Mouse (Mus musculus): Measurements from ENCODE around the gene Tnip1. TPM values are rescaled to one million over a fixed set of nuclear protein-coding genes. Genes with fewer than 3 reads are reported as not detected.

Tnip1 gene
- 100 to 1,000 TPM in 1 of 2 experiments, 10 to 100 TPM in 1; 97.4 to 167 TPM for polyA plus RNA-seq (2017; shearing (Covaris generic))

DNA sequence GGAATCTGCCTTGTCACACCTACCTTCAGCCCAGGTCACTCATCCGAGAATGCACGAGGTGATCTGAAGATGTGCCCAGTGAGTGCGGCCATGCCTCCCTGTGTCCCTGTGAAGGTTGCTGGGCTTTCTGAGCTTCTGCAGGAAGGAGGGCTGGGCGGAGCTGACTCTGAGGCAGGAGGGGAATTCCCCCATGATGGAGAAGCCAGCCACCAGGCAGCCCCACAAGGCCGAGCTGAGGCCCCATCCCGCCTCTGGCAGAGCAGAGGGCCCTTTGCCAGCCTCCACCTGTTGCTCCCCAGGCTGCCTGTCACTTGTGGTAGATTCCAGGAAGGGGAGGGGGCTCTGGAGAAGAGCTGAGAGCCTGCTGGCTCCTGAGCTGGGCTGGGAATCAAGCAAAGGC, at the start of gene Tnip1:
Gene Tnip1, minus strand, starts transcription at position 108 of the 400 bp plus-strand sequence.
- ATAC-seq, result peak; percentile 68

GRCm38 (mm10) chr11:55011440-55011839, 48.7 kb upstream of the Tnip1 start:
- ATAC-seq, result peak; percentile 69

GRCm38 (mm10) chr11:55008230-55008629, 45.5 kb upstream of the Tnip1 start:
- no peak for ATAC-seq

DNA sequence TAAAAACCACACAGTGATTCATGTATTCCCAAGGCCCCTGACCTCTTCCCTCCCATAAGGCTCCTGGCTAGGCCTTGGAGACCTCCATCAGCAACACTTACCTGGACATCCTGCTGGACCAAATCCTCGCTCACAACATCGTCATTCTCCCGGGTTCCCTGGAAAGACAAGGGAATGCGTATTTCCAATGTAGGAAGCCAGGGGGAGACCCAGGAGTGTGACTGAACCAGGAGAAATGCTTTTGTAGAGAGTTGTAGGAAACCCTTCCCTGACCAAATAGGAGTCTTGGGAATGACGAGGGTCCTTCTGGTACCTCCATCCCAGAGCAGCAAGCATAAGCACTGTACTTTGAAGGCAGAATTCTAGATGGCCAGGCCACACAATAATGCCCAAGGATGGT, 43.0 kb upstream of the Tnip1 start:
- no peak for ATAC-seq

GRCm38 (mm10) chr11:55004970-55005502, 42.3 kb upstream of the Tnip1 start:
- ATAC-seq, result no peak

GRCm38 (mm10) chr11:54998708-54999107, 36.0 kb upstream of the Tnip1 start:
- ATAC-seq, result peak; percentile 68

DNA sequence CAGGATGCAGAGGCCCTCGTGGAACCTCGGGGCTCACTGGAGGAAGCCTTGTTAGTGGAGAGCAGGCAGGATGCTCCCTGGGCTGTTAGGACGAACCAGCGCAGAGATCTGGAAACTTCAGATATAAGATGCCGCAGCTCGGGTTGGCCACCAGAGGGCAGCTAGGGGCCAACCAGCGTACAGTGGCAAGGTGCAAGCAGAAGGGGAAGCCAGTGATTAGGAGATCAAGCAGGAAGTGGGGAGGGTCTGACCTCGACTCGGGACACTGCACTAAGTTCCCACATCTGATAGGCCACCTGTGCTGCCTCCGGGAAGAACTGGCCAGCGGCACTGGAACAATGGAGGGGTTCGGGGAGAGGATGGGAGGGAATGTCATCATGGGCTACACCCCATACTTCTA, 35.6 kb upstream of the Tnip1 start:
- peak; percentile 91 for ATAC-seq

DNA sequence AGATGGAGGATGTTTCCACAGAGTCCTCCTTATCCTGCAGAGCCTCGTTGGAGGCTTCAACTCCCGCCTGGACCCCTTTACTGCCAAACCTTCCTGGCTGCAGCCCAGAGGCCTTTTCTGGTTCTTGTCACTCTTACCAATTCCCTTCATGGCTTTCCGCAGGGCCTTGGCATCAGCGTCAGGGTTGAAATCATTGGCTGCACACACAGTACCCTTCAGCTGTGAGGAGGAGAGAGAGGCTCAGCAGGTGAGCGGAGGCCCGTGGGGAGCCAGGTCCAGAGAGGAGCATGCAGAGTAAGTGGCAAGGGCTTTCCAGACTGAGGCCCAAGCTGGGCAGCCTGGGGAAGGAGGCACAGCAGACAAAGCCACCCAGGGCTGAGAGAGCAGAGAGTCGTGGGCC, 33.5 kb upstream of the Tnip1 start:
- ATAC-seq, result no peak

DNA sequence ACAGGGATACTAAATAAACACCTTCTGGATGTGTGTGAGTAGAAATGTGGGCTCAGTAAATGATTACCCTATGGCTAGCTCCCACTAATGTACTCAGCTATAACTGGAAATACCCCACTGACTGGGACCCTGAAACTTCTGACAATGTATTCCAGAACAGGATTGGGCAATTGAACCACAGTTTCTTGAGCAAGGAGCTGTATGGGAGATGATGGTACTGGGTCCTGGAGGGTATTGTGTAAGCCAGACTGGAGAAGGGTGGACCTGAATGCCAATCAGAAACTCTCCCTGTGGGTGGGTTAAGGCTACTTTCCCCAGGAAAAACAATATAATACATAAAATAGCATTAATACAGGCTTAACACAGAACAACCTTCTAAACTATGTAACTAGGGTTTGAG, 27.2 kb upstream of the Tnip1 start:
- ATAC-seq, result no peak

DNA sequence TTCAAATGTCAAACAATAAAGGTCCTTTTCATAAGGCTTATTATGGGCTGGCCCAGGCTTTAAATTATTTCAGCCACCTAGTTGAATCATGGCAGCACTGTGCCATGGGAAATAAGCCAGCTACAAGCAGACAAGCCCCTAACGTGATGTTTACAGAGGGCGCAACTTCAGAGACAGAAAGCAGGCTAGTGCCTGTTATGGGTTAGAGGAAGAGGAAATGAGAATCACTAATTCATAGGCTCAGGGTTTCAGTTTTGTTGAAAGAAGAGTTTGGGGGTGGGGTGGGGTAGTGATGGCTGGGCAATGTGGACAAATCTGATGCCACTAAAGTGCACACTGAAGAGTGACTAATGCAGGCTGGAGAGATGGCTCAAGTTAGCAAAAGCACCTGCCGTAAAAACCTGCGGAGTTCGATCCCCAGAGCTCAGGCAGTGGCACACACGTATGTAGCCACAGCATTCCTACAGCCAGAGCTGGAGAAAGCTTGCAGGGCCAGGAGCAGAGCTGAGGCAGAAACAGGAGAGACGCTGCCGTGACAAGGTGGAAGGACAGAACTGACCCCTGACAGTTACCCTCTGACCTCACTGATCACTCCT, 26.1 kb upstream of the Tnip1 start:
- ATAC-seq, result no peak

GRCm38 (mm10) chr11:54987974-54988373, 25.3 kb upstream of the Tnip1 start:
- no peak for ATAC-seq

GRCm38 (mm10) chr11:54985086-54985485, 22.4 kb upstream of the Tnip1 start:
- no peak for ATAC-seq

DNA sequence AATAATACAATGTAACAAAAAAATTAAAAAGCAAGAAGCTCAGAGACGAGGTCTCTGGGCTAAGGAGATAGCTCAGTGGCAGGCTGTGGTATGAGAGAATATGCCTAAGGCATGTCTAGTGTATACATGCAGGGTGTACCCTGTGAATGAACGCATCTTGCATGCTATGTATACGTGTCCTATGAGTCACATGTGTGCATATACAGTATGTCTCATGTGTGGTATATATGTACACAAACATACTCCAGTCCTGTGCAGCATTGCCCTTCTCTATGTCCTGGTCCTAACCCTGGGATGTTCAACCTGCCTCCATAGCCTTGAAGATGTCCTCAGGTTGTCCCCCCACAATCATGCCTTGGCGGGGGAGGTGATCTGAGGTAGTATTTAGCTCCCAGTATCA, 21.9 kb upstream of the Tnip1 start:
- ATAC-seq, result no peak

GRCm38 (mm10) chr11:54984085-54984484, 21.4 kb upstream of the Tnip1 start:
- ATAC-seq, result peak; percentile 55

DNA sequence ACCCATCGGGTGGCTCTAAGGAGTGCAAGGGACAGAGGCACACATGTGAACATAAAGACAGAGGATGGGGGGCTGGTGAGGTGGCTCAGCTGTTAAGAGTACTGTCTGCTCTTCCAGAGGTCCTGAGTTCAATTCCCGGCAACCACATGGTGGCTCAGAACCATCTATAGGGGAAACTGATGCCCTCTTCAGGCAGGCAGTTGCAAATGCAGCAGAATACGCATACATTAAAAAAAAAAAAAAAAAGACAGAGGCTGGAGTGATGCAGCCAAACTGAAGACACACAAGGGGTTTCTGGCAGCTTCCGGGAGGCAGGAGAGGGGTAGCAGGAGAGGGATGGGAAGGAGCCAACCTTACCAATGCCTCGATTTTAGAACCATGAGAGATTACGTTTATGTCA, 19.8 kb upstream of the Tnip1 start:
- ATAC-seq, result no peak

- ATAC-seq, result no peak
Measured at GRCm38 (mm10) chr11:54981630-54982029, 18.9 kb upstream of the Tnip1 start.

- ATAC-seq, result no peak
Measured at GRCm38 (mm10) chr11:54977385-54977937, 14.7 kb upstream of the Tnip1 start.

DNA sequence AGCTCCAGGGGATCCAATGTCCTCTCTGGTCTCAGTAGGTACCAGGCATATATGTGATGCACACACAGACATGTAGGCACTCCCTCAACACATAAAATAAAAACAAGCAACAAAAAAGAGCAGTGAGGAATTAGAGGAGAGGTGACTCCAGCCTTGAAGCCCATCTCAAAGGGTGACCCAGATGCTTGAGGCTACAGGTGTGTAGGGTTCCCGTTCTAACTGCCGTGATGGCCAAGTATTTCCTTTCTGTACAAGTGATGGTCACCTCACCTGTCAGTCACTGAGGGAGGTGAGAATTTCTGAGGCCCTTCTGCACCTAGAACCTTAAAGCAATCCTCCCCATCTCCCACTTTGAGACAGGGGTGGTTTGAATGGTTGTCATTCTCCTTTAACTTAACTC, 13.6 kb upstream of the Tnip1 start:
- no peak for ATAC-seq

GRCm38 (mm10) chr11:54975756-54976155, 13.0 kb upstream of the Tnip1 start:
- no peak for ATAC-seq

DNA sequence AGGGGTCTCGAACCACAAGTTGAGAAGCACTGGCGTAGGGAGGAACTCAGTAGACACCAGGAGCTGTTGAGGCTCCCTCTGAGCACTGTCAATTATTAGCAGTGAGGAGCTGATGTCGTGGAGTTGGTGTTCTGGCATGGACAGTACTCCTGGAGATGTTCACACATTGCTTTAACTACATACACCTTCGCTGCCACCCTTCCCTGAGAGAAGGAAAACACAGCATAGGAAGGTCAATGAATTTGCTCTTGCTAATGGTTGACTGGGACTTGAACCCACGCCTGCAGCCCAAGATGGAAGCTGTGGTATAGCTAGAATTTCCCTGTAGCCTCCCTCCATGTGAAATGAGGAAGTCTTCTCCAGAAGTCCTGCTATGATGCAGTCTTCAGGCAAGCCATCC, 12.6 kb upstream of the Tnip1 start:
- no peak for ATAC-seq

DNA sequence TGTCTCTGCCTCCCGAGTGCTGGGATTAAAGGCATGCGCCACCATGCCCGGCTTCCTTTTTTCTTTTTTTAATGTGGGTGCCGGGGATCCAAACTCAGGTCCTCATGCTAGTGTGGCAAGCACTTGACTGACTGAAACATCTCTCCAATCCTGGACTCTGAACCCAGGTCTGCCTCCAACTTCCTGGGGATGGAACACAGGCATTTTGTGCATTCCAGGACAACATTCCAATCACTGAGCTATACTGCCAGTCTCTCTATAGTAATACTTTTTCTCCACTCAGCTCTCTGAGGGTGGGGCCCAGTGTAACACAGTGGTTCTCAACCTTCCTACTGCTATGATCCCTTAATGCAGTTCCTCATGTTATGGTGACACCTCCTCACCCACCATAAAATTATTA, 11.9 kb upstream of the Tnip1 start:
- no peak for ATAC-seq

- peak; percentile 73 for ATAC-seq
Measured at GRCm38 (mm10) chr11:54973481-54974212, 10.9 kb upstream of the Tnip1 start.

- ATAC-seq, result peak; percentile 14
Measured at GRCm38 (mm10) chr11:54972789-54973188, 10.1 kb upstream of the Tnip1 start.
